Mouse (Mus musculus): ENCODE data around the gene Olfr1440. TPM values are rescaled to one million over a fixed set of nuclear protein-coding genes. Genes with fewer than 3 reads are reported as not detected.

The Olfr1440 gene
- total and polyA plus RNA-seq, 3 experiments = not detected

- Histone ChIP-seq H3K9me3 (replicated peaks; ENCODE audit: low read length) (peaks cover 2% of the 10 kb centered on the region), H3K4me3 (replicated peaks in 1 of 3; ENCODE audit: low read depth in 2 of 3, low read length in 2 of 3, poor library complexity in 1 of 3) (peak overlapping the region in 1 of 3 experiments; percentile 39), H3K9ac (ENCODE audit: insufficient read depth, low read depth) (peak overlapping the region; percentile 74), H3K27ac (ENCODE audit: insufficient read depth, low read depth) (peak overlapping the region; percentile 99), H3K4me2 (ENCODE audit: insufficient read depth, low read depth, poor library complexity, severe bottlenecking) (peak overlapping the region; percentile 43), H3K4me1 (ENCODE audit: control insufficient read depth in 1 of 2, insufficient read depth in 2 of 2) (peaks cover 22 to 51% of the 10 kb centered on the region in 2 experiments), H3K79me2 (replicated peaks; ENCODE audit: control insufficient read depth, extremely low read depth, insufficient read depth, poor library complexity, severe bottlenecking) (no peaks in the 10 kb centered on the region), H3K27me3 (replicated peaks) (no peaks in the 10 kb centered on the region), H3K36me3 (replicated peaks in 1 of 2; ENCODE audit: control insufficient read depth in 1 of 2, insufficient read depth in 1 of 2, low read length in 1 of 2) (no peaks in the 10 kb centered on the region)
- TF ChIP-seq NRF1 (IDR thresholded peaks at IDR 0.05; ENCODE audit: low read depth, low read length) = no peak
- TF ChIP-seq BHLHE40 (IDR thresholded peaks at IDR 0.05; ENCODE audit: low read depth, low read length) = peak; percentile 53; the same call in 1 of the 2 replicates
- TF ChIP-seq USF1 (IDR thresholded peaks at IDR 0.05; ENCODE audit: low read depth, low read length) = no peak
- TF ChIP-seq PAX5 (IDR thresholded peaks at IDR 0.05; ENCODE audit: low read length) = no peak
- no peak for DNase-seq (ENCODE audit: extremely low read depth)
- dilution Hi-C loops (cut with MboI; ENCODE audit: extremely low pct_ligation_motif_present, extremely low pct_unique_long_range_greater_than_20kb, low sequenced_read_pairs) (no loop called here), in situ Hi-C loops (cut with MboI; ENCODE audit: low pct_ligation_motif_present, low pct_unique_long_range_greater_than_20kb, low sequenced_read_pairs) (loop anchor here (10.0 kb wide), 2 partner anchors 149 to 301 kb away; no protein-coding TSS in a partner anchor)
Measured at GRCm38 (mm10) chr19:12435750-12436524, 48.9 kb downstream of the Olfr1440 start.

GRCm38 (mm10) chr19:12439581-12439980 lies 52.5 kb downstream of the Olfr1440 start:
- in situ Hi-C loops (cut with MboI; ENCODE audit: low pct_ligation_motif_present, low pct_unique_long_range_greater_than_20kb, low sequenced_read_pairs) = loop anchor here (10.0 kb wide), 2 partner anchors 145 to 305 kb away; no protein-coding TSS in a partner anchor

GRCm38 (mm10) chr19:12440103-12440725 lies 53.1 kb downstream of the Olfr1440 start:
- in situ Hi-C loops (cut with MboI; ENCODE audit: low pct_ligation_motif_present, low pct_unique_long_range_greater_than_20kb, low sequenced_read_pairs) = no loop called here
- dilution Hi-C loops (cut with MboI; ENCODE audit: extremely low pct_ligation_motif_present, extremely low pct_unique_long_range_greater_than_20kb, low sequenced_read_pairs) = no loop called here

More at GRCm38 (mm10) chr19:12439581-12439980, 52.5 kb downstream of the Olfr1440 start:
- TF ChIP-seq JUND (conservative IDR thresholded peaks at IDR 0.05; ENCODE audit: low read depth, low read length) = no peak
- no peak for TF ChIP-seq UBTF (IDR thresholded peaks at IDR 0.05; ENCODE audit: low read depth, low read length)
- no peak for TF ChIP-seq IRF4 (IDR thresholded peaks at IDR 0.05; ENCODE audit: low read depth, low read length)
- no peak for TF ChIP-seq NELFE (IDR thresholded peaks at IDR 0.05; ENCODE audit: low read depth, low read length)
- TF ChIP-seq ZC3H11A (IDR thresholded peaks at IDR 0.05; ENCODE audit: low read depth, low read length) = no peak
- TF ChIP-seq HCFC1 (IDR thresholded peaks at IDR 0.05; ENCODE audit: low read depth, low read length) = no peak
- TF ChIP-seq ETS1 (conservative IDR thresholded peaks at IDR 0.05; ENCODE audit: low read depth, low read length) = no peak
- no peak for TF ChIP-seq ELF1 (IDR thresholded peaks at IDR 0.05; ENCODE audit: low read depth, low read length)
- TF ChIP-seq ZKSCAN1 (IDR thresholded peaks at IDR 0.05; ENCODE audit: borderline replicate concordance, low read depth, low read length) = no peak
- no peak for TF ChIP-seq JUN (IDR thresholded peaks at IDR 0.05; ENCODE audit: insufficient read depth, low read depth, low read length)
- TF ChIP-seq NRF1 (IDR thresholded peaks at IDR 0.05; ENCODE audit: low read depth, low read length) = no peak
- TF ChIP-seq PAX5 (IDR thresholded peaks at IDR 0.05; ENCODE audit: low read length) = no peak
- no peak for TF ChIP-seq SIN3A (IDR thresholded peaks at IDR 0.05; ENCODE audit: low read length)
- TF ChIP-seq ZMIZ1 (IDR thresholded peaks at IDR 0.05; ENCODE audit: low read depth, low read length) = no peak
- TF ChIP-seq CHD2 (IDR thresholded peaks at IDR 0.05; ENCODE audit: low read length) = no peak
- H3K9me3 ChIP-seq (replicated peaks; ENCODE audit: low read length) = no peaks in the 10 kb centered on the region
- H3K36me3 ChIP-seq (replicated peaks in 1 of 2; ENCODE audit: control insufficient read depth in 1 of 2, insufficient read depth in 1 of 2, low read length in 1 of 2) = no peaks in the 10 kb centered on the region
- no peak for DNase-seq (ENCODE audit: extremely low read depth)
- H3K27ac ChIP-seq (ENCODE audit: insufficient read depth, low read depth) = no peak overlapping the region
- H3K4me2 ChIP-seq (ENCODE audit: insufficient read depth, low read depth, poor library complexity, severe bottlenecking) = no peak overlapping the region
- H3K27me3 ChIP-seq (replicated peaks) = no peaks in the 10 kb centered on the region
- dilution Hi-C loops (cut with MboI; ENCODE audit: extremely low pct_ligation_motif_present, extremely low pct_unique_long_range_greater_than_20kb, low sequenced_read_pairs) = no loop called here
- peaks cover 22 to 45% of the 10 kb centered on the region in 2 experiments for H3K4me1 ChIP-seq (ENCODE audit: control insufficient read depth in 1 of 2, insufficient read depth in 2 of 2)
- no peaks in the 10 kb centered on the region for H3K79me2 ChIP-seq (replicated peaks; ENCODE audit: control insufficient read depth, extremely low read depth, insufficient read depth, poor library complexity, severe bottlenecking)
- H3K9ac ChIP-seq (ENCODE audit: insufficient read depth, low read depth) = no peak overlapping the region
- no peak overlapping the region for H3K4me3 ChIP-seq (replicated peaks in 1 of 3; ENCODE audit: low read depth in 2 of 3, low read length in 2 of 3, poor library complexity in 1 of 3)

More at GRCm38 (mm10) chr19:12440103-12440725, 53.1 kb downstream of the Olfr1440 start:
- H3K79me2 ChIP-seq (replicated peaks; ENCODE audit: control insufficient read depth, extremely low read depth, insufficient read depth, poor library complexity, severe bottlenecking) = no peaks in the 10 kb centered on the region
- H3K4me2 ChIP-seq (ENCODE audit: insufficient read depth, low read depth, poor library complexity, severe bottlenecking) = no peak overlapping the region
- H3K9ac ChIP-seq (ENCODE audit: insufficient read depth, low read depth) = no peak overlapping the region
- no peaks in the 10 kb centered on the region for H3K9me3 ChIP-seq (replicated peaks; ENCODE audit: low read length)
- DNase-seq (ENCODE audit: extremely low read depth) = peak; percentile 23
- no peak for TF ChIP-seq SMC3 (IDR thresholded peaks at IDR 0.05; ENCODE audit: low read depth, low read length)
- no peak for TF ChIP-seq ETS1 (conservative IDR thresholded peaks at IDR 0.05; ENCODE audit: low read depth, low read length)
- TF ChIP-seq HCFC1 (IDR thresholded peaks at IDR 0.05; ENCODE audit: low read depth, low read length) = no peak
- TF ChIP-seq TCF12 (IDR thresholded peaks at IDR 0.05; ENCODE audit: low read depth, low read length) = no peak
- TF ChIP-seq MAX (IDR thresholded peaks at IDR 0.05; ENCODE audit: low read length) = no peak
- no peak for TF ChIP-seq PAX5 (IDR thresholded peaks at IDR 0.05; ENCODE audit: low read length)
- no peak for TF ChIP-seq RCOR1 (conservative IDR thresholded peaks at IDR 0.05; ENCODE audit: low read depth, low read length)
- TF ChIP-seq UBTF (IDR thresholded peaks at IDR 0.05; ENCODE audit: low read depth, low read length) = no peak
- TF ChIP-seq MYC (IDR thresholded peaks at IDR 0.05; ENCODE audit: low read depth, low read length) = no peak
- no peak for TF ChIP-seq NRF1 (IDR thresholded peaks at IDR 0.05; ENCODE audit: low read depth, low read length)
- TF ChIP-seq RAD21 (IDR thresholded peaks at IDR 0.05; ENCODE audit: low read depth, low read length) = no peak
- no peak for TF ChIP-seq ELF1 (IDR thresholded peaks at IDR 0.05; ENCODE audit: low read depth, low read length)
- no peak for TF ChIP-seq TBP (conservative IDR thresholded peaks at IDR 0.05; ENCODE audit: low read depth, low read length)
- TF ChIP-seq CHD1 (IDR thresholded peaks at IDR 0.05; ENCODE audit: low read depth, low read length) = no peak
- no peak for TF ChIP-seq JUN (IDR thresholded peaks at IDR 0.05; ENCODE audit: insufficient read depth, low read depth, low read length)
- H3K4me3 ChIP-seq (replicated peaks in 1 of 3; ENCODE audit: low read depth in 2 of 3, low read length in 2 of 3, poor library complexity in 1 of 3) = no peak overlapping the region
- H3K4me1 ChIP-seq (ENCODE audit: control insufficient read depth in 1 of 2, insufficient read depth in 2 of 2) = peaks cover 21 to 42% of the 10 kb centered on the region in 2 experiments
- no peak overlapping the region for H3K27ac ChIP-seq (ENCODE audit: insufficient read depth, low read depth)
- no peaks in the 10 kb centered on the region for H3K36me3 ChIP-seq (replicated peaks in 1 of 2; ENCODE audit: control insufficient read depth in 1 of 2, insufficient read depth in 1 of 2, low read length in 1 of 2)
- no peaks in the 10 kb centered on the region for H3K27me3 ChIP-seq (replicated peaks)

Measured in CH12.LX (cell line).